Mouse (Mus musculus) right cerebral cortex, adult 18-20 months (tissue): Measurements from ENCODE around the gene Fam222a.
A peak's percentile ranks its signal among the peaks of the same experiment; 100 is the strongest.

Source experiments
- DNase-seq: peaks from one replicate; pipeline ENCODE4 v3.0.0; 2022; ENCODE audit warnings: mixed read lengths

Fam222a gene

GRCm38 (mm10) chr5:114560965-114561364 is 6.9 kb upstream of the Fam222a start:
- no peak for DNase-seq

- DNase-seq: no peak
Observed at GRCm38 (mm10) chr5:114563994-114564393, 3.8 kb upstream of the Fam222a start.

DNA sequence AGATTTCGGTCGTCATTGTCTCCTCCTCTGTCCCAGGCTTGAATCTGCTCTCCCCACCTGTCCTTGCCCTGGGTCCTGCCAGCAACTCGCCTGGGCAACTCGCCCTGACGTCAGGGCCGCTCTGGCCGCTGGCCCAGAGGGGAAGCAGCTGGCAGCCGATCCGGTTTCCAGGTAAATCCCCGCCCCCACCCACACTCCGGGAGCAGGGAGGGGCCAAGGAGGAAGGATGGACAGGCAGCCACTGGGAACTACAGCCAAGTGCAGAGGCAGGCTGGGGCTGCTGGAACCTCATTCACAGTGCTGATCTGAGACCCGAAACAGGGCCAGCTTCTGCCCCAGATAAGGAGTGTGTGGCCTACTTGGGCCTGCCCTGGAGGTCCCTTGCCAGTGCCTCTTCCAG is 2.5 kb upstream of the Fam222a start:
- DNase-seq: no peak

DNA sequence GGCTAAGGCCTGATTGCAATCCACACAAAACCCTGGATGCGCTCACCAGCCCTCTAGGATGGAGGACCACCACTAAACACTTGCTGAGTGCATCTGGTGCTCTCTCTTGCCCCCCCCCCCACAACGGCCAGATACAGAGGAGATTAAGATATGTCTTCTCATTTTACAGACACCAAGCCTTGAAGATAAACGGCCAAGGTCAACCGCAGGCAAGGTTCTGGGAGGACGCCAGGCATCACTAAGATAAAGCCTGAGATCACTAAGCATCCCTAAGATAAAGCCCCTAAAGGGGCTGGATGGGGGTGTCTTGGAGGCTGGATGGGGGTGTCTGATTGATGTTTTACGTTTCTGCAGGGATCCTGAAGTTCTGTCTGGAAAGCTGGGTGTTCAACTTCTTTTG is 2.1 kb upstream of the Fam222a start:
- DNase-seq: no peak

DNA sequence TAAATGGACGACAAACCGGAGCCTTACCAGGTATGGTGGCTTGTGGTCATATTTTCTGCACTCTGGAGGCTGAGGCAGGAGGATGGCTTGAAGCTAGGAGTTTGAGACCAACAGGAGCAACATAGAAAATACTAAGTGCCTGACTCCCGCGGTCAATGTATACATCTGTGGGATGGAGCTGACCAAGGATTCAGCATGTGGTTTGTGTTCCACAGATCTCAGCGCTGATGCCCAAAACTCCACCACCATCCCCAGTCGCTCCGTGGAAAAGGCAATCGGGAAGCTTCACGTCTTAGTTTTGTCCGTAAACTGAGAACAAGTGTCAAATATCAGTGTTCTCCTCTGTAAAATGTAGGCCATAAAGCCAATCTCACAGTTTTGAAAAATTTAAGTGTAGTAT is 1.4 kb upstream of the Fam222a start:
- DNase-seq: no peak

DNA sequence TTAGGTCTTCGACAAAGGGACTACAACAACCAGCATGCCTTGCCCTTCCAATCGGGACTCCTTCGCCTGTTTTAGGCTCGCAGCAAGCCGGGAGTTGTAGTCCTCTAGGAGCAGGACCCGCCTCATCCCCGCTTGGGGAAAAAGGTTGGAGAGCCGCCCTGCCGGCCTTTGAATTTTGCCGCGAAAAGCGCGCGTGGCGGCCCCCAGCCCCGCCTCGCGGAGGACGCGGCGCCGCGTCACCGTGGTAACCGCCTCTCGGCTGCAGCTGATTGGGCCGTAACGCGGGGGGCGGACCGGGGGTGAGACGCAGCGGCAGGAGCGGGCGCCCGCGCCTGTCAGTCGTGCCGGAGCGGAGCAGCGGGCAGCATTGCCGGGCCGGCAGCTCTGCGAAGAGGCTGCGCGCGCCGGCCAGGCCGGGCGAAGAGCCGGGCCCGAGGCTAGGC is 720 bp upstream of the Fam222a start:
- DNase-seq: peak; percentile 97

- no peak for DNase-seq
Observed at GRCm38 (mm10) chr5:114568818-114569217, 1.0 kb downstream of the Fam222a start.

- DNase-seq: peak; percentile 75
Observed at GRCm38 (mm10) chr5:114569918-114570670, 2.3 kb downstream of the Fam222a start.

GRCm38 (mm10) chr5:114570791-114571450 is 3.1 kb downstream of the Fam222a start:
- no peak for DNase-seq

DNA sequence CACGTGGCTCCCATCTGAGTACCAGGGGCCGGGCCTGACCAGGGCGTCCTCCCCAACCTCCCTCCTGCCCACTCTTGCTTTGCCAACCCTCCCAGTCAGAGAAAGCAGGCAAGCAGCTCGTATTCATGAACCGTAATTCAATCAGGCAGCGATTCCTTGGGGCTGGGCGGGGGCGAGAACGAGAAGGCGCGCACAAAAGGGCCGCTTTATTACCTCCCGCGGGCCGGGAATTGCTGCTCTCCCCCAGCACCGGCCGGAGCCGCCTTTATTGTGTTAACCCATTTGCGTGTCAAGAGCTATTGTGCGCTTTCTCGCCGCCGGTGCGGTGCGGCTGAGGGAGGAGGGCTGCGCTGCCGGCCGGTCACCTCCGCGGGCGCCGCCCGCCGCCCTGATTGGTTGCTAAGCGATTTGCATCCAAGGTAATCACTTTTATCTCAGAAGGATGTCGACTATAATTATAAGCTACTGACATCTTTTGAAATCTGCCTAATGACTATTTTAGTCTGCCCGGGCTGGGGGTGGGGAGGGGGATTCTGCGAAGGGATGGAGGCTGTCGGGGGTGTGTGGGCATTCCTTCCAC is 3.7 kb downstream of the Fam222a start:
- DNase-seq: peak; percentile 39

- no peak for DNase-seq
Observed at GRCm38 (mm10) chr5:114572997-114573396, 5.2 kb downstream of the Fam222a start.

GRCm38 (mm10) chr5:114573920-114574628 is 6.3 kb downstream of the Fam222a start:
- DNase-seq: no peak

GRCm38 (mm10) chr5:114575010-114575409 is 7.2 kb downstream of the Fam222a start:
- DNase-seq: no peak

GRCm38 (mm10) chr5:114575530-114575929 is 7.7 kb downstream of the Fam222a start:
- no peak for DNase-seq

- DNase-seq: peak; percentile 78
Observed at GRCm38 (mm10) chr5:114575986-114576605, 8.3 kb downstream of the Fam222a start.

DNA sequence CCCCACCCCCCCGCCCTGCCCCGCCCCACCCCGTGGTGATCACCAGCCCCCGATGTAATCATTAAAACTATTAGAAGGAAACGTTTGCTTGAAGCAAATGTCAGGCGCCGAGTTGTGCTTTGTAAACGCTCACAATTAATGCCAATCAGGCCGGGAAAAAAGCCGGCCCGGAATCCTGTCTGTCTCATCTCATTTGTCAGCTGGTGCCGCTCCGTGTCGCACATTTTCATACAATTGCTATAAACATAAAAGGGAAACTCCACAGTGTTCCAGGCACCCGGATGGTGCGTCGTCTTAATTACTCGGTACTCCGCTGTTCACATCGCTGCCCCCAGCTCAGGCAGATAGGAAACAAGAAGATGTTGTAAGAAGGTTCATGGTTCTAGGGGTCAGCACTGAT is 10.5 kb downstream of the Fam222a start:
- DNase-seq: no peak

DNA sequence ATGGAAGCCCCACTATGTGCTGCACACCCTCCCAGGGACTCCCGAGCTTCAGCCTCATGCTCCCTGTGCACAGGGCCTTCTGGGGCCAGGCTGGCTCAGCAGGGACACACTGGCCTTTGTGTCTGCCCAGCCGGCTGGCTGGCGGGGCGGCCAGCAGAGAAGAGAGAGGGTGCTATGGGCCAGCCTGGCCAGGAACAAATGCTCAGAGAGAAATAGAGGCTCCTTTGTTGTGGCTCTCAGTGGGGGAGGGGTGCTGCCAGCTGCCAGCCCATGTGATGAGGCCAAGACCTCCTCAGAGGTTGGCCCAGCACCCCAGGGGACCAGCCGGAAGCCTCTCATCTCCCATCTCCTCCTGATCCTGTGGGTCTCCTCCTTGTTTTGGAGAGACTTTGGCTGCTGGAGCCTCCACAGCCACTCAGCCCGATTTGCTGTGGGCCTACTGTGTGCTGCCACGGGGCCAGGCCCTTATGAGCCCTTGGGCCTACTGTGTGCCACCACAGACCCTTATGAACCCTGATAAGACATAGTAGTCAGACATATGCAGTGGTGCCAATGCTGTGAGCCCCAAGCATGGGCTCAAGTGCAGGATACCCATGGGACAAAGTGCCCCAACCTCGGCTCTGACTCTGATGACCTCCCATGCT is 12.0 kb downstream of the Fam222a start:
- peak; percentile 76 for DNase-seq

DNA sequence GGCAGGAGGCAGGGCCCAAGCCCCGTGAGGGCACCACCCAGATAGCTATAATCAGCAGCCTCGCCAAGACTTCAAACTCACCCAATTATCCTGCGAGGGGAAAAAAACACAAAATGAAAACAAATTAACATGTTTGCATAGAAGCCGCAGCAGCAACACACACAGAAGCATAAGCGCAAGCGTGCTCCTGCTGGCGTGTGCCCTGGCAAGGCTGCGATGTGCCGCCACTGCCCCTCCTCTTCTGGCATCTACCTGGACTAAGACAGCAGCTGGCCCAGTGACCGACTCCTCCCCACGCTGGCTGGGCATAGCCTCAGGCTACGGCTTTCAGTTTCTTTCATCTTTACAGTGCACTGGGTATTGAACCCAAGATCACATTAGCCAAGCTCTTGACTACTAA is 13.7 kb downstream of the Fam222a start:
- DNase-seq: no peak

DNA sequence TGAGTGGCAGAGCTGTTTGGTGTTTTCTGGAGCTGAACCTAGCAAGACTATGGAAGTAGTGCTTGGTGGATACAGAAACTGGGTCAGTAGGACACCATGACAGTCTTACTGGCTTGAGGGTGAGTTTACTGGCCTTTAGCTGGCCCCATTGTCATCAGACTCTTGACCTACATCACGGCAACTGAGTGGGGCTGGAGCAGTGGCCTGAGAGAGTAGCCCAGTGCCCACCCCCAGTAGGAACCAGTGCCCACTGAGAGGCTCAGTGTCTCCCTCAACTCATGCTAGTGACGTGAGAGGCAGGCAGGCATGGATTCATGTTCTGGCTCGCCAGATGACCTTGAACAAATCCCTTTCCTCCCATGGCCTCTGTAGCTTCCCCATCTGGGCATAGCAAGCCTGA is 15.2 kb downstream of the Fam222a start:
- no peak for DNase-seq

DNA sequence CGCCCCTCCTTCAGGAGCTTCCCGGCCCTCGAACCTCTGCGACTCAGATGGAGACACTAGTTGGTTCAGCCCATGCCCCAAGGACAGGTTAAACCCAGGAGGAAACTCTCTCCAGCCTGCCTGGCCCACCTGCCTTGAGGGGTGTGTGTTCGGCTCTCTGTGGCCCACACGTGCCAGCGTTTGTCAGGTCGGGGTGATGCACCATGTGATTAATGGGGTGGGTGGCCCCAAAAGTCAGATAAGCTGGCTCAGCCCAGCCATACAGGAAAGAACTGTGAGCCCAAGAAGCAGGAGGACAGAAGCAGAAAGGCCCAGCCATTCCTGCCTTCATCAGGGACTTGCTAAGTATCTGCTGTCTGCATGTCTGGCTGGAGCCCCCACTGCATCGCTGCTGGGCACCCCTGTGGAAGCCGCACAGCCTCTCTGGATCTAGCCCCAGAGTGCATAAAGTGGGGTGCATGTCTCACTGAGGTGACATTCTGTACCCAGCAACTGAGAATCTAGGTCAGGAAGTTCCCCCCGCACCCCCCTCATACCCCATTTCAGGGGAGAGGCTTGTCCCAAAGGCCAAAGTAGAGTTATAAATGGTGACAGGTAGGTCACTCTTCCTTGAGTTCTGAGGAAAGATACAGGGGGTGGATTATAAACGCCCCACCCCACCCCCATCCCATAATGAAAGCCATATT is 15.8 kb downstream of the Fam222a start:
- DNase-seq: no peak

DNA sequence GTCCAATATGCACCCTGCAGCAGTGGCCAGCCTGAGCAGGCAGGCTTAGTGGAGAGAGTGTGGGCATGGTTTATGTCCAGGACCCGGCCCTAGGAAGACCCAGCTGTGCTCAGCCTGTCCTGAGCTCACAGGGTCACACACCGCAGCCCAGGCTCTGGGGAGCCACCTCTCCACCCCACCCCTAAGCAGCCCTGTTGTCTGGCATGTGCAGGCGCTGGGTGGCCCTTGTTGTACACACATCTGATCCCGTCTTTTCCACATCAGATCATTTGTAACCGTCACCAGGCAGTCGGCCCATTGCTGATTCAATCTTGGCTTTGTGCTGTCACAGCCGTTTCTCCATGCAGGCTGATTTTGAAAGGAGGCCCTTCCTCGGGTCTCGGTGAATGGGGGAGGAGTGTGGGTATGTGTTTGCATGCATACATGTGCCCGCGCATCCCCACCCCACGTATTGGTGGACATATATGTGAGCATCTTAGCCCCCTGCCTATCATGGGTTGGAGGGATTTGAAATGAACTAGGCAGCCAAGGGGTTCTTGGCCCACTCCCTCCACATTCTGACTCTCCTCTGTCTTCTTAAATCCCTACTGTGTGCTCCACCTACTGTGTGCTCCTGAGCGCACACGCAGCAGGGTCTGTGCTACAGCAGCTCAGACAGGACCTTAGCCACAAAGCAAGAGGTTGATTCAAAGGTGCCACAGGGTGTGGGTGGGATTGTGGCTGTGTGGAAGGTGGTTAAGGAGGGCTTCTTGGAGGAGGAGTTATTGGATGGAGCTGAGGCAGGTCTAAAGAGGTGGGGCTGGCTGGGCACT is 16.7 kb downstream of the Fam222a start:
- DNase-seq: no peak
